ENCODE assay signal across 8 mouse cellular contexts in genomic region chr9:61380258-61381062, GRCm38 (mm10). TPM values are rescaled to one million over a fixed set of nuclear protein-coding genes. Genes with fewer than 3 reads are reported as not detected.
DNase-seq lines count a peak whose midpoint lies in the region; ATAC-seq lines count a peak whose summit lies in the region.

No protein-coding gene starts in this region.

- WGBS in heart, embryonic 16.5 days: 9% methylated on average over 15 of the region's 18 CpGs

- H3K9ac ChIP-seq in heart, embryonic 16.5 days (ENCODE audit: low read length): no peak overlapping the region

- peak overlapping the region; percentile 39; the same call in 1 of the 2 replicates for H3K27ac ChIP-seq in heart, embryonic 16.5 days (ENCODE audit: low read length)

- H3K4me2 ChIP-seq in heart, embryonic 16.5 days (ENCODE audit: low read depth, low read length): peak overlapping the region; percentile 42

- 0 out of 2 replicates have a peak, but pooled peaks cover 3% of the 10 kb centered on the region for H3K36me3 ChIP-seq in heart, embryonic 16.5 days (ENCODE audit: control insufficient read depth, insufficient read depth)
- H3K36me3 ChIP-seq in megakaryocyte, embryonic 14.5 days (replicated peaks; ENCODE audit: low read length): peaks cover 81% of the 10 kb centered on the region

- H3K4me1 ChIP-seq in heart, embryonic 16.5 days (ENCODE audit: control insufficient read depth, insufficient read depth, low read length): peaks cover 68% of the 10 kb centered on the region
- peaks cover 87% of the 10 kb centered on the region for H3K4me1 ChIP-seq in megakaryocyte, embryonic 14.5 days

- peak; percentile 78 for ATAC-seq in heart, embryonic 16.5 days (replicated peaks; ENCODE audit: extremely low read depth, insufficient read depth, low FRiP score)

- peaks cover 78% of the 10 kb centered on the region for H3K27me3 ChIP-seq in heart, embryonic 16.5 days (ENCODE audit: control insufficient read depth, insufficient read depth, low read length)
- peaks cover 50% of the 10 kb centered on the region for H3K27me3 ChIP-seq in megakaryocyte, embryonic 14.5 days (replicated peaks)

- DNase-seq in spleen, postnatal 36 days (ENCODE audit: low spot score in 2 of 2): peak; percentile 35 to 45
- no peak for DNase-seq in spleen, postnatal 4 days (ENCODE audit: low spot score in 2 of 2)
- DNase-seq in thymus, postnatal 36 days: peak; percentile 60 to 74
- DNase-seq in cerebellum, adult 8-10 months: no peak
- no peak for DNase-seq in layer of hippocampus, postnatal 10 days (ENCODE audit: low spot score in 2 of 2)
- DNase-seq in gastrocnemius, postnatal 4 days (ENCODE audit: low spot score in 2 of 2): no peak

- H3K9me3 ChIP-seq in heart, embryonic 16.5 days (replicated peaks; ENCODE audit: control insufficient read depth, low read length): no peaks in the 10 kb centered on the region
- no peaks in the 10 kb centered on the region for H3K9me3 ChIP-seq in megakaryocyte, embryonic 14.5 days

- H3K4me3 ChIP-seq in heart, embryonic 16.5 days (ENCODE audit: low read length): no peak overlapping the region; the same call in 1 of the 2 replicates
- H3K4me3 ChIP-seq in megakaryocyte, embryonic 14.5 days (replicated peaks): peak overlapping the region; percentile 81

RNA-seq across cellular contexts. Expression of gene Tle3, which starts 8.3 kb away (rescaled TPM):
- 9.8 and 10.8 TPM in 2 replicates for polyA plus RNA-seq in heart, embryonic 16.5 days (2015; fragmentation: Nextera tagmentation; extraction: Ambion mirVana)
- 60.7 and 62.9 TPM in 2 replicates for polyA plus RNA-seq in megakaryocyte, embryonic 14.5 days (2012; ENCODE audit: insufficient read depth, low replicate concordance)
- 10 to 100 TPM; 63.2 to 72.5 TPM for total RNA-seq in layer of hippocampus, postnatal 10 days (2021)
- total RNA-seq in gastrocnemius, postnatal 4 days (2021): 10 to 100 TPM; 35.0 to 47.8 TPM

Comparison
In these comparisons a context has a peak if more than half of its experiments do, and no peak if none do; other contexts are left out.
1. DNase-seq: peak in spleen, postnatal 36 days (2 of 2) and thymus, postnatal 36 days (2 of 2); none in spleen, postnatal 4 days (0 of 2), cerebellum, adult 8-10 months (single experiment), layer of hippocampus, postnatal 10 days (0 of 2) and gastrocnemius, postnatal 4 days (0 of 2).